Mouse (Mus musculus): ENCODE measurements at regions not wholly inside any gene's neighbourhood (a gene's known extent, or its start where the extent isn't known, plus 50 kb on each side); places are given as distances from the start of the nearest gene placed in this dataset.

GRCm38 (mm10) chr4:55624779-55625178, 92.5 kb upstream of the Klf4 start:
- Histone ChIP-seq H3K27me3 (ENCODE audit: control insufficient read depth, insufficient read depth, insufficient read length) (no peaks in the 10 kb centered on the region), H3K79me2 (ENCODE audit: control insufficient read depth, insufficient read depth) (no peaks in the 10 kb centered on the region), H3K36me3 (ENCODE audit: control insufficient read depth, insufficient read depth) (no peaks in the 10 kb centered on the region), H3K4me3 (no peak overlapping the region), H3K4me2 (ENCODE audit: low read depth) (no peak overlapping the region), H3ac (ENCODE audit: control insufficient read depth, insufficient read length) (no peak overlapping the region)
- TF ChIP-seq SRF (IDR thresholded peaks at IDR 0.05; ENCODE audit: control insufficient read depth, insufficient read length, low read depth) (no peak), POLR2A (IDR thresholded peaks at IDR 0.05; ENCODE audit: insufficient read length, low read depth) (no peak), CEBPB (IDR thresholded peaks at IDR 0.05; ENCODE audit: insufficient read depth, poor library complexity, severe bottlenecking) (no peak), MYOD1 (IDR thresholded peaks at IDR 0.05; ENCODE audit: control insufficient read depth in 1 of 3, insufficient read length in 2 of 3, low read depth in 2 of 3) (no peak), MAX (IDR thresholded peaks at IDR 0.05; ENCODE audit: low read depth) (no peak), TCF12 (IDR thresholded peaks at IDR 0.05; ENCODE audit: insufficient read depth, poor library complexity, severe bottlenecking) (no peak), E2F4 (IDR thresholded peaks at IDR 0.05; ENCODE audit: insufficient read depth) (no peak), POLR2AphosphoS2 (IDR thresholded peaks at IDR 0.05; ENCODE audit: insufficient read length, low read depth) (no peak), REST (IDR thresholded peaks at IDR 0.05; ENCODE audit: insufficient read depth, insufficient read length) (no peak), MYOG (IDR thresholded peaks at IDR 0.05; ENCODE audit: control insufficient read depth in 1 of 3, insufficient read depth in 1 of 3, insufficient read length in 2 of 3, low read depth in 2 of 3) (no peak)

- TF ChIP-seq SRF (IDR thresholded peaks at IDR 0.05; ENCODE audit: control insufficient read depth, insufficient read length, low read depth) (no peak), REST (IDR thresholded peaks at IDR 0.05; ENCODE audit: insufficient read depth, insufficient read length) (no peak), TCF12 (IDR thresholded peaks at IDR 0.05; ENCODE audit: insufficient read depth, poor library complexity, severe bottlenecking) (no peak), POLR2AphosphoS2 (IDR thresholded peaks at IDR 0.05; ENCODE audit: insufficient read length, low read depth) (no peak), MYOG (IDR thresholded peaks at IDR 0.05; ENCODE audit: control insufficient read depth in 1 of 3, insufficient read depth in 1 of 3, insufficient read length in 2 of 3, low read depth in 2 of 3) (no peak), MYOD1 (IDR thresholded peaks at IDR 0.05; ENCODE audit: control insufficient read depth in 1 of 3, insufficient read length in 2 of 3, low read depth in 2 of 3) (no peak), USF1 (IDR thresholded peaks at IDR 0.05; ENCODE audit: low read depth) (no peak), CEBPB (IDR thresholded peaks at IDR 0.05; ENCODE audit: insufficient read depth, poor library complexity, severe bottlenecking) (no peak), MAX (IDR thresholded peaks at IDR 0.05; ENCODE audit: low read depth) (no peak), E2F4 (IDR thresholded peaks at IDR 0.05; ENCODE audit: insufficient read depth) (no peak), POLR2A (IDR thresholded peaks at IDR 0.05; ENCODE audit: insufficient read length, low read depth) (no peak), TCF3 (IDR thresholded peaks at IDR 0.05; ENCODE audit: insufficient read length, low read depth) (no peak)
- no peak overlapping the region for H3K4me3 ChIP-seq
Measured at GRCm38 (mm10) chr4:55623151-55623760, 91.0 kb upstream of the Klf4 start.

GRCm38 (mm10) chr4:55622651-55623050, 90.4 kb upstream of the Klf4 start:
- no peak for TF ChIP-seq POLR2A (IDR thresholded peaks at IDR 0.05; ENCODE audit: insufficient read length, low read depth)
- no peak for TF ChIP-seq USF1 (IDR thresholded peaks at IDR 0.05; ENCODE audit: low read depth)
- no peak for TF ChIP-seq SRF (IDR thresholded peaks at IDR 0.05; ENCODE audit: control insufficient read depth, insufficient read length, low read depth)
- no peak for TF ChIP-seq MYOG (IDR thresholded peaks at IDR 0.05; ENCODE audit: control insufficient read depth in 1 of 3, insufficient read depth in 1 of 3, insufficient read length in 2 of 3, low read depth in 2 of 3)
- TF ChIP-seq E2F4 (IDR thresholded peaks at IDR 0.05; ENCODE audit: insufficient read depth), result no peak
- TF ChIP-seq TCF3 (IDR thresholded peaks at IDR 0.05; ENCODE audit: insufficient read length, low read depth), result no peak
- no peak for TF ChIP-seq POLR2AphosphoS2 (IDR thresholded peaks at IDR 0.05; ENCODE audit: insufficient read length, low read depth)
- TF ChIP-seq CEBPB (IDR thresholded peaks at IDR 0.05; ENCODE audit: insufficient read depth, poor library complexity, severe bottlenecking), result no peak
- no peak for TF ChIP-seq MYOD1 (IDR thresholded peaks at IDR 0.05; ENCODE audit: control insufficient read depth in 1 of 3, insufficient read length in 2 of 3, low read depth in 2 of 3)
- no peak for TF ChIP-seq REST (IDR thresholded peaks at IDR 0.05; ENCODE audit: insufficient read depth, insufficient read length)
- no peak for TF ChIP-seq MAX (IDR thresholded peaks at IDR 0.05; ENCODE audit: low read depth)
- Histone ChIP-seq H3K36me3 (ENCODE audit: control insufficient read depth, insufficient read depth) (no peaks in the 10 kb centered on the region), H3ac (ENCODE audit: control insufficient read depth, insufficient read length) (no peak overlapping the region), H3K4me2 (ENCODE audit: low read depth) (no peak overlapping the region), H3K27me3 (ENCODE audit: control insufficient read depth, insufficient read depth, insufficient read length) (no peaks in the 10 kb centered on the region), H3K79me2 (ENCODE audit: control insufficient read depth, insufficient read depth) (no peaks in the 10 kb centered on the region), H3K4me3 (no peak overlapping the region)

More at GRCm38 (mm10) chr4:55623151-55623760, 91.0 kb upstream of the Klf4 start:
- H3K36me3 ChIP-seq (ENCODE audit: control insufficient read depth, insufficient read depth), result no peaks in the 10 kb centered on the region
- H3ac ChIP-seq (ENCODE audit: control insufficient read depth, insufficient read length), result no peak overlapping the region
- H3K27me3 ChIP-seq (ENCODE audit: control insufficient read depth, insufficient read depth, insufficient read length), result no peaks in the 10 kb centered on the region
- H3K79me2 ChIP-seq (ENCODE audit: control insufficient read depth, insufficient read depth), result no peaks in the 10 kb centered on the region
- H3K4me2 ChIP-seq (ENCODE audit: low read depth), result no peak overlapping the region

GRCm38 (mm10) chr4:55619891-55620290, 87.6 kb upstream of the Klf4 start:
- no peaks in the 10 kb centered on the region for H3K27me3 ChIP-seq (ENCODE audit: control insufficient read depth, insufficient read depth, insufficient read length)
- H3K4me2 ChIP-seq (ENCODE audit: low read depth), result no peak overlapping the region
- no peak overlapping the region for H3K4me3 ChIP-seq
- no peak for TF ChIP-seq USF1 (IDR thresholded peaks at IDR 0.05; ENCODE audit: low read depth)
- TF ChIP-seq MYOD1 (IDR thresholded peaks at IDR 0.05; ENCODE audit: control insufficient read depth in 1 of 3, insufficient read length in 2 of 3, low read depth in 2 of 3), result no peak
- no peak for TF ChIP-seq MYOG (IDR thresholded peaks at IDR 0.05; ENCODE audit: control insufficient read depth in 1 of 3, insufficient read depth in 1 of 3, insufficient read length in 2 of 3, low read depth in 2 of 3)
- TF ChIP-seq E2F4 (IDR thresholded peaks at IDR 0.05; ENCODE audit: insufficient read depth), result no peak
- TF ChIP-seq SRF (IDR thresholded peaks at IDR 0.05; ENCODE audit: control insufficient read depth, insufficient read length, low read depth), result no peak
- H3K36me3 ChIP-seq (ENCODE audit: control insufficient read depth, insufficient read depth), result no peaks in the 10 kb centered on the region
- H3ac ChIP-seq (ENCODE audit: control insufficient read depth, insufficient read length), result no peak overlapping the region
- H3K79me2 ChIP-seq (ENCODE audit: control insufficient read depth, insufficient read depth), result no peaks in the 10 kb centered on the region

All from myocyte (in vitro differentiated cells).